Mouse (Mus musculus) lung, embryonic 14.5 days (tissue): Measurements from ENCODE around the gene Rsph3a. TPM values are rescaled to one million over a fixed set of nuclear protein-coding genes. Genes with fewer than 3 reads are reported as not detected.

ENCODE experiments used
- ATAC-seq: fragments of 200-750 bp; cut with Nextera tagmentation; 2 replicates; pipeline ENCODE4 v1.8.0; 2017; ENCODE audit warnings: mild to moderate bottlenecking, moderate TSS enrichment, moderate library complexity; ENCODE audit not compliant: insufficient read depth
- DNase-seq: peaks from one replicate; pipeline ENCODE4 v3.0.0-alpha.2; 2015
- H3K27ac ChIP-seq: fragments of 300-500 bp; sonication (generic); 2 replicates; pipeline ENCODE4 v1.5.1; 2014; ENCODE audit warnings: low read depth, mild to moderate bottlenecking, moderate library complexity
- H3K27me3 ChIP-seq: fragments of 300-500 bp; sonication (generic); 2 replicates; pipeline ENCODE4 v1.6.1; 2014; ENCODE audit warnings: low read length, control low read depth; ENCODE audit not compliant: insufficient read depth
- H3K36me3 ChIP-seq: fragments of 300-500 bp; sonication (generic); 2 replicates; pipeline ENCODE4 v1.6.1; 2014; ENCODE audit warnings: control low read depth; ENCODE audit not compliant: insufficient read depth
- H3K4me1 ChIP-seq: fragments of 300-500 bp; sonication (generic); 2 replicates; pipeline ENCODE4 v1.6.1; 2014; ENCODE audit warnings: antibody characterized with exemption, control low read depth; ENCODE audit not compliant: insufficient read depth
- H3K4me2 ChIP-seq: fragments of 300-500 bp; sonication (generic); 2 replicates; pipeline ENCODE4 v1.6.1; 2014; ENCODE audit warnings: mild to moderate bottlenecking
- H3K4me3 ChIP-seq: fragments of 300-500 bp; sonication (generic); 2 replicates; pipeline ENCODE4 v1.5.1; 2014; ENCODE audit warnings: low read depth, low read length
- H3K9ac ChIP-seq: fragments of 300-500 bp; sonication (generic); 2 replicates; pipeline ENCODE4 v1.6.1; 2014
- H3K9me3 ChIP-seq: fragments of 300-500 bp; sonication (generic); 2 replicates; pipeline ENCODE4 v1.6.1; 2016; ENCODE audit warnings: low read depth, low read length, control low read depth
- CTCF ChIP-seq: IDR thresholded peaks from 2 replicates; pipeline ENCODE4 v1.5.1; 2016; ENCODE audit warnings: antibody characterized with exemption, low read depth
- WGBS: fragments of 180-500 bp; shearing (Covaris S2); extraction: QIAGEN DNeasy Blood & Tissue Kit; methylation state at CpG from one replicate; pipeline ENCODE4 v1.1.7; 2014; 5-methylcytosine and 5-hydroxymethylcytosine counted together
- polyA plus RNA-seq: library from polyadenylated mRNA; unstranded; fragments of >200 nt; fragmentation: Nextera tagmentation; extraction: Ambion mirVana; gene quantifications from 2 replicates; pipeline ENCODE4 v1.2.1, GENCODE M21; 2014

Rsph3a gene
- polyA plus RNA-seq, 1 experiment from 2014 or later: 48.2 TPM

- Histone ChIP-seq H3K27ac (no peak overlapping the region), H3K9me3 (no peaks in the 10 kb centered on the region), H3K4me1 (no peaks in the 10 kb centered on the region), H3K27me3 (no peaks in the 10 kb centered on the region), H3K9ac (no peak overlapping the region), H3K4me3 (no peak overlapping the region), H3K4me2 (no peak overlapping the region), H3K36me3 (no peaks in the 10 kb centered on the region)
- no peak for TF ChIP-seq CTCF
- DNase-seq (no peak), ATAC-seq (no peak)
- 70% methylated on average over 3 of the region's 3 CpGs for WGBS
Observed at GRCm38 (mm10) chr17:7902362-7902761, 43.1 kb upstream of the Rsph3a start.

- H3K9me3 ChIP-seq: no peaks in the 10 kb centered on the region
- no peaks in the 10 kb centered on the region for H3K36me3 ChIP-seq
- H3K27ac ChIP-seq: no peak overlapping the region
- TF ChIP-seq CTCF: no peak
- WGBS: 26% methylated on average over 2 of the region's 2 CpGs
- no peak overlapping the region for H3K9ac ChIP-seq
- DNase-seq: no peak
- no peaks in the 10 kb centered on the region for H3K4me1 ChIP-seq
- H3K4me3 ChIP-seq: no peak overlapping the region
- H3K4me2 ChIP-seq: no peak overlapping the region
- no peak for ATAC-seq
- H3K27me3 ChIP-seq: no peaks in the 10 kb centered on the region
Observed at GRCm38 (mm10) chr17:7904992-7905391, 40.4 kb upstream of the Rsph3a start.

- ATAC-seq: no peak
Observed at GRCm38 (mm10) chr17:7905936-7906685, 39.3 kb upstream of the Rsph3a start.

GRCm38 (mm10) chr17:7914596-7915227 is 30.7 kb upstream of the Rsph3a start:
- WGBS: 70% methylated on average over 2 of the region's 2 CpGs
- H3K4me1 ChIP-seq: no peaks in the 10 kb centered on the region
- H3K27ac ChIP-seq: no peak overlapping the region
- DNase-seq (peak; percentile 0), ATAC-seq (no peak)
- H3K36me3 ChIP-seq: no peaks in the 10 kb centered on the region
- TF ChIP-seq CTCF: no peak
- H3K4me2 ChIP-seq: no peak overlapping the region
- H3K4me3 ChIP-seq: no peak overlapping the region
- no peaks in the 10 kb centered on the region for H3K9me3 ChIP-seq
- no peak overlapping the region for H3K9ac ChIP-seq
- H3K27me3 ChIP-seq: no peaks in the 10 kb centered on the region

More at GRCm38 (mm10) chr17:7905936-7906685, 39.3 kb upstream of the Rsph3a start:
- H3K9ac ChIP-seq: no peak overlapping the region
- no peak overlapping the region for H3K27ac ChIP-seq
- no peaks in the 10 kb centered on the region for H3K9me3 ChIP-seq
- TF ChIP-seq CTCF: no peak
- DNase-seq: no peak
- WGBS: 36% methylated on average over 4 of the region's 4 CpGs
- no peaks in the 10 kb centered on the region for H3K4me1 ChIP-seq
- H3K36me3 ChIP-seq: no peaks in the 10 kb centered on the region
- no peak overlapping the region for H3K4me2 ChIP-seq
- no peaks in the 10 kb centered on the region for H3K27me3 ChIP-seq
- no peak overlapping the region for H3K4me3 ChIP-seq

- H3K9me3 ChIP-seq: no peaks in the 10 kb centered on the region
- DNase-seq (peak; percentile 0), ATAC-seq (no peak)
- H3K4me2 ChIP-seq: no peak overlapping the region
- H3K27me3 ChIP-seq: no peaks in the 10 kb centered on the region
- no peaks in the 10 kb centered on the region for H3K36me3 ChIP-seq
- H3K9ac ChIP-seq: no peak overlapping the region
- H3K27ac ChIP-seq: no peak overlapping the region
- whole genome bisulfite sequencing: 80% methylated on average over 9 of the region's 9 CpGs
- no peaks in the 10 kb centered on the region for H3K4me1 ChIP-seq
- no peak overlapping the region for H3K4me3 ChIP-seq
- no peak for TF ChIP-seq CTCF
Observed at GRCm38 (mm10) chr17:7915791-7916190, 29.6 kb upstream of the Rsph3a start.

DNA sequence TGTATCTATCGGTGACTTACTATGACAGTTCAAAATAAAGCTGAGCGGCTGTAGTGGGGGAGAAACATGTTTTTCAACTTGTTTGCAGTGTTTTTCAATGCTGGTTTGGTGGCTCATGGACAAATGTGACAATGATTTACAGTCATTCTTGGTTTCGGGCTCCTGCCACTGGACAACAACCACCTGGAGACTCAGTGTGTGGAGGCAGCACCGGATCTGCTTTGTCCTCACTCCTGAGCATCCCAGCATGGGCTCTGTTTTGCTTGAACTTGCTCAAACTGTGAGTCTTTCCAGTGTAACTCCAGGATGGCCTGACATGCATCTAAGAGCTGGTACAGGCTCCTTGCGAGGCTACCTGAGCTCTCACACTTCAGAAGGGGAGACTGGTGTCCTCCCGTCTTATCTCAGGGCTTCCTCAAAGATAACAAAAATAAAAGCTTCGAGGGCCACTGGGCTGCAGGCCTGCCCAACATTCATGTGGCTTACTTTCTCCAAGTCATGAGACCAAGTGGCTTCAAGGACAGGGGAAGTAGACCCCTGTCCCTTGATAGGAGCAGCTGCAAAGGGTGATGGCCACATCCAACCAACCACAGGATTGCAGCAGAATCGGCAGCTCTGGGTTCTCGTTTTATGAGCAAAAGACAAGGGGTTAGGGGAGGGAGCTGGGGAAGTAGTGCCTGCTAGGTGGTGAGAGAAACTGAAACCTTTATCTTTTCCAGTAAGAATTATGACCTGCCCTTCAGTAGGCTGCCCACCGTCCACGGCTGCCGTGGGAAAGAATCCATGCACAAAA is 28.4 kb upstream of the Rsph3a start:
- WGBS: 40% methylated on average over 12 of the region's 12 CpGs
- no peaks in the 10 kb centered on the region for H3K4me1 ChIP-seq
- H3K36me3 ChIP-seq: no peaks in the 10 kb centered on the region
- no peak for ATAC-seq
- no peak overlapping the region for H3K9ac ChIP-seq
- H3K4me2 ChIP-seq: no peak overlapping the region
- H3K4me3 ChIP-seq: no peak overlapping the region
- no peaks in the 10 kb centered on the region for H3K9me3 ChIP-seq
- peak; percentile 1 for DNase-seq
- no peak for TF ChIP-seq CTCF
- no peak overlapping the region for H3K27ac ChIP-seq
- H3K27me3 ChIP-seq: no peaks in the 10 kb centered on the region

DNA sequence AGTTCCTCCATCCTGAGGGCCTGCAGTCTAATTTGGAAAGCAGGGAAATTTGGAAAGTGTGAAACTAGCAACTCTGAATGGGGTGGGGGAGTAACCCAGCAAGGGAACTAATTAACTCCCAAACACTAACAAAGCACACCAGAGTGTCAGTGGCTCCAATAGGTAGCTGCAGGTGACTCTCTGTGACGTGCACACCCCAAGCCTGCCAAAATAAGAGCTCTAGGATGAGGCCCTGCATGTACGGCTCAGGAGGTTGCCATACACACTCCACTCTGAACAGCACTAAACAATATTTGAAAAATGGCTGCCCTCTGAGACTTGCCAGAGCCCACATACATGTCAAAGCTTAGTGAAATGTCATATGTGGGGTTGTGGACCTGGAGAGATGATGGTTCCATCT is 27.1 kb upstream of the Rsph3a start:
- H3K4me1 ChIP-seq: no peaks in the 10 kb centered on the region
- no peak overlapping the region for H3K4me3 ChIP-seq
- no peak overlapping the region for H3K9ac ChIP-seq
- H3K9me3 ChIP-seq: no peaks in the 10 kb centered on the region
- ATAC-seq (no peak), DNase-seq (no peak)
- no peak overlapping the region for H3K27ac ChIP-seq
- H3K4me2 ChIP-seq: no peak overlapping the region
- no peak for TF ChIP-seq CTCF
- no peaks in the 10 kb centered on the region for H3K36me3 ChIP-seq
- 66% methylated on average over 2 of the region's 2 CpGs for WGBS
- no peaks in the 10 kb centered on the region for H3K27me3 ChIP-seq
